Mouse (Mus musculus) thymus, adult 2 months (tissue): Measurements from ENCODE around the gene 4930503B20Rik. TPM values are rescaled to one million over a fixed set of nuclear protein-coding genes. Genes with fewer than 3 reads are reported as not detected.

Source experiments
- DNase-seq: peaks from one replicate; pipeline ENCODE4 v3.0.0; 2021
- H3K27ac ChIP-seq: fragments of 200-500 bp; 2 replicates; pipeline ENCODE4 v1.5.1; 2012; ENCODE audit warnings: low read length, control low read depth; ENCODE audit not compliant: control insufficient read depth, insufficient read depth
- H3K27me3 ChIP-seq: fragments of 200-500 bp; 2 replicates; pipeline ENCODE4 v1.6.1; 2012; ENCODE audit warnings: mild to moderate bottlenecking, low read length, moderate library complexity, mixed read lengths; ENCODE audit not compliant: control insufficient read depth, insufficient read depth
- H3K36me3 ChIP-seq: fragments of 200-500 bp; 2 replicates; pipeline ENCODE4 v1.6.1; 2012; ENCODE audit warnings: mild to moderate bottlenecking, low read length, moderate library complexity; ENCODE audit not compliant: control insufficient read depth, insufficient read depth
- H3K4me1 ChIP-seq: fragments of 200-500 bp; replicated peaks from 2 replicates; pipeline ENCODE4 v1.6.1; 2012; ENCODE audit warnings: low read length; ENCODE audit not compliant: control insufficient read depth, insufficient read depth
- H3K4me3 ChIP-seq: fragments of 200-500 bp; 2 replicates; pipeline ENCODE4 v1.5.1; 2012; ENCODE audit warnings: mild to moderate bottlenecking, low read length, control low read depth, moderate library complexity; ENCODE audit not compliant: control insufficient read depth, insufficient read depth
- CTCF ChIP-seq: fragments of 200-500 bp; IDR thresholded peaks from 2 replicates; pipeline ENCODE4 v1.5.1; 2012; ENCODE audit warnings: mild to moderate bottlenecking, control low read depth, low read length, moderate library complexity, borderline replicate concordance; ENCODE audit not compliant: control insufficient read depth, poor library complexity, insufficient read depth; ENCODE audit errors: extremely low read depth
- POLR2A ChIP-seq: fragments of 200-500 bp; IDR thresholded peaks from 2 replicates; pipeline ENCODE4 v1.6.1; 2012; ENCODE audit warnings: mild to moderate bottlenecking, low read length, control low read depth, moderate library complexity; ENCODE audit not compliant: control insufficient read depth, poor library complexity, insufficient read depth; ENCODE audit errors: extremely low read depth
- WGBS: fragments of 180-500 bp; shearing (Covaris S2); methylation state at CpG from one replicate; pipeline ENCODE4 v1.1.7; 2018; 5-methylcytosine and 5-hydroxymethylcytosine counted together
- polyA plus RNA-seq: library from polyadenylated mRNA; depleted of rRNA; stranded (reverse); fragments of >200 nt; gene quantifications from 2 replicates; pipeline ENCODE4 v1.2.3, GENCODE M21; 2012

The 4930503B20Rik gene
- polyA plus RNA-seq, 1 experiment, result 0.05 TPM

- H3K4me3 ChIP-seq, result no peak overlapping the region
- TF ChIP-seq POLR2A, result no peak
- TF ChIP-seq CTCF, result no peak
- H3K4me1 ChIP-seq, result peaks cover 2% of the 10 kb centered on the region
- whole genome bisulfite sequencing, result 53% methylated on average over 10 of the region's 10 CpGs
- no peak for DNase-seq
- no peaks in the 10 kb centered on the region for H3K27me3 ChIP-seq
- no peaks in the 10 kb centered on the region for H3K36me3 ChIP-seq
- H3K27ac ChIP-seq, result no peak overlapping the region
Observed at GRCm38 (mm10) chr3:146610322-146610721, 40.8 kb downstream of the 4930503B20Rik start.

GRCm38 (mm10) chr3:146607368-146607767, 43.7 kb downstream of the 4930503B20Rik start:
- no peak for DNase-seq
- no peak overlapping the region for H3K4me3 ChIP-seq
- TF ChIP-seq CTCF, result no peak
- TF ChIP-seq POLR2A, result no peak
- H3K27ac ChIP-seq, result no peak overlapping the region
- H3K4me1 ChIP-seq, result peaks cover 2% of the 10 kb centered on the region
- WGBS, result 73% methylated on average over 1 of the region's 1 CpGs
- no peaks in the 10 kb centered on the region for H3K27me3 ChIP-seq
- no peaks in the 10 kb centered on the region for H3K36me3 ChIP-seq

- Histone ChIP-seq H3K27ac (no peak overlapping the region), H3K36me3 (no peaks in the 10 kb centered on the region), H3K4me3 (no peak overlapping the region), H3K27me3 (no peaks in the 10 kb centered on the region), H3K4me1 (no peaks in the 10 kb centered on the region)
- 93% methylated on average over 9 of the region's 9 CpGs for WGBS
- TF ChIP-seq POLR2A (no peak), CTCF (no peak)
- DNase-seq, result no peak
Observed at GRCm38 (mm10) chr3:146604647-146605046, 46.5 kb downstream of the 4930503B20Rik start.

- WGBS, result 95% methylated on average over 3 of the region's 3 CpGs
- Histone ChIP-seq H3K4me1 (no peaks in the 10 kb centered on the region), H3K36me3 (no peaks in the 10 kb centered on the region), H3K4me3 (no peak overlapping the region), H3K27me3 (no peaks in the 10 kb centered on the region), H3K27ac (no peak overlapping the region)
- TF ChIP-seq POLR2A (no peak), CTCF (no peak)
- no peak for DNase-seq
Observed at GRCm38 (mm10) chr3:146602531-146602930, 48.6 kb downstream of the 4930503B20Rik start.

- H3K4me1 ChIP-seq, result no peaks in the 10 kb centered on the region
- WGBS, result 97% methylated on average over 2 of the region's 2 CpGs
- H3K4me3 ChIP-seq, result no peak overlapping the region
- no peak for DNase-seq
- no peak overlapping the region for H3K27ac ChIP-seq
- TF ChIP-seq CTCF (no peak), POLR2A (no peak)
- no peaks in the 10 kb centered on the region for H3K36me3 ChIP-seq
- H3K27me3 ChIP-seq, result no peaks in the 10 kb centered on the region
Observed at GRCm38 (mm10) chr3:146601205-146601604, 49.9 kb downstream of the 4930503B20Rik start.

GRCm38 (mm10) chr3:146599198-146599900, 51.8 kb downstream of the 4930503B20Rik start:
- DNase-seq, result no peak
- Histone ChIP-seq H3K27ac (no peak overlapping the region), H3K4me3 (no peak overlapping the region), H3K27me3 (no peaks in the 10 kb centered on the region), H3K36me3 (no peaks in the 10 kb centered on the region), H3K4me1 (no peaks in the 10 kb centered on the region)
- WGBS, result 92% methylated on average over 6 of the region's 6 CpGs
- TF ChIP-seq CTCF (no peak), POLR2A (no peak)
